Mouse (Mus musculus) liver, embryonic 16.5 days (tissue): ENCODE results near the gene Hdgf. TPM values are rescaled to one million over a fixed set of nuclear protein-coding genes. Genes with fewer than 3 reads are reported as not detected.
"Not testable (repeated sequence)": the region's sequence is repeated elsewhere in the genome, so short reads cannot be mapped to it uniquely, and the experiment has no call there.

Experiments
- ATAC-seq: fragments of 200-750 bp; cut with Nextera tagmentation; 2 replicates; pipeline ENCODE4 v1.8.0; 2017; ENCODE audit warnings: low read depth, mild to moderate bottlenecking, moderate number of reproducible peaks, moderate library complexity
- H3K27ac ChIP-seq: fragments of 300-500 bp; sonication (generic); 2 replicates; pipeline ENCODE4 v1.5.1; 2014; ENCODE audit warnings: mild to moderate bottlenecking, low read length
- H3K27me3 ChIP-seq: fragments of 300-500 bp; sonication (generic); 2 replicates; pipeline ENCODE4 v1.6.1; 2014; ENCODE audit warnings: low read depth, low read length, mixed read lengths; ENCODE audit not compliant: control insufficient read depth, insufficient read depth
- H3K36me3 ChIP-seq: fragments of 300-500 bp; sonication (generic); 2 replicates; pipeline ENCODE4 v1.6.1; 2014; ENCODE audit warnings: mild to moderate bottlenecking; ENCODE audit not compliant: control insufficient read depth, insufficient read depth
- H3K4me1 ChIP-seq: fragments of 300-500 bp; sonication (generic); 2 replicates; pipeline ENCODE4 v1.6.1; 2014; ENCODE audit warnings: low read depth, low read length, mixed read lengths; ENCODE audit not compliant: control insufficient read depth
- H3K4me2 ChIP-seq: fragments of 300-500 bp; sonication (generic); 2 replicates; pipeline ENCODE4 v1.6.1; 2014; ENCODE audit warnings: low read depth, low read length, mixed read lengths
- H3K4me3 ChIP-seq: fragments of 300-500 bp; sonication (generic); 2 replicates; pipeline ENCODE4 v1.5.1; 2014; ENCODE audit warnings: low read depth, mild to moderate bottlenecking, low read length
- H3K9ac ChIP-seq: fragments of 300-500 bp; sonication (generic); 2 replicates; pipeline ENCODE4 v1.6.1; 2014; ENCODE audit warnings: low read depth, low read length
- H3K9me3 ChIP-seq: fragments of 300-500 bp; sonication (generic); replicated peaks from 2 replicates; pipeline ENCODE4 v1.6.1; 2016; ENCODE audit warnings: low read length; ENCODE audit not compliant: control insufficient read depth
- WGBS: fragments of 180-500 bp; shearing (Covaris S2); extraction: QIAGEN DNeasy Blood & Tissue Kit; methylation state at CpG from one replicate; pipeline ENCODE4 v1.1.7; 2014; ENCODE audit not compliant: insufficient replicate concordance; 5-methylcytosine and 5-hydroxymethylcytosine counted together
- polyA plus RNA-seq: library from polyadenylated mRNA; unstranded; fragments of >200 nt; fragmentation: Nextera tagmentation; extraction: Ambion mirVana; gene quantifications from 2 replicates; pipeline ENCODE4 v1.2.1, GENCODE M21; 2015

The Hdgf gene
- polyA plus RNA-seq, 1 experiment from 2014 or later: 53.6 TPM

DNA sequence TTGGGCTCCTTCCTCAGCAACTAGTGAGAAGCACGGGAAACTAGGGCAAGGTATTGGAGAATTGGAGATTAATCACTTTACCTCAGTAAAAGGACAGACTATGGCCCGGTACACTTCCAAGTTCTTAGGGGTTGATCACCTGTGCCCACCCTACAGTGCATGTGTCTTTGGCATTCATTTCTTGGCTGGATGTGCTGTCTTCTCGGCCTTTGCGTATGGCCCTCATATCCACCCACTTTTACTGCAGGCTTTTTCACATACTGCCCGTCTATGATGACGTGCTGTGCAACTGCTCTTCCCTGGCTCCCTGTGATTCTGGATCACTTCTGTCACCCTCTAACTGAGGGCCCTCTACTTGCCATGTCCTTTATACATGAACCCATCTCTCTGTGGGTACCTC, 19.7 kb upstream of the Hdgf start:
- Histone ChIP-seq H3K27ac (peak overlapping the region; percentile 10; the same call in 1 of the 2 replicates), H3K9ac (peak overlapping the region; percentile 63)

GRCm38 (mm10) chr3:87887400-87887799, 18.7 kb upstream of the Hdgf start:
- not testable (repeated sequence) for H3K27ac ChIP-seq, H3K4me3 ChIP-seq, ATAC-seq, H3K9ac ChIP-seq, H3K9me3 ChIP-seq, H3K27me3 ChIP-seq, H3K36me3 ChIP-seq, H3K4me2 ChIP-seq
- H3K4me1 ChIP-seq: peaks cover 25% of the 10 kb centered on the region
- WGBS: 73% methylated on average over 4 of the region's 4 CpGs

More for the DNA sequence above, 19.7 kb upstream of the Hdgf start:
- WGBS: 73% methylated on average over 6 of the region's 6 CpGs
- no peak for ATAC-seq
- Histone ChIP-seq H3K4me2 (peak overlapping the region; percentile 62), H3K9me3 (no peaks in the 10 kb centered on the region), H3K36me3 (no peaks in the 10 kb centered on the region), H3K27me3 (no peaks in the 10 kb centered on the region), H3K4me3 (peak overlapping the region; percentile 99), H3K4me1 (peaks cover 25% of the 10 kb centered on the region)

- no peak for ATAC-seq
- Histone ChIP-seq H3K9ac (no peak overlapping the region), H3K27ac (no peak overlapping the region), H3K9me3 (no peaks in the 10 kb centered on the region), H3K27me3 (no peaks in the 10 kb centered on the region), H3K4me3 (no peak overlapping the region), H3K36me3 (no peaks in the 10 kb centered on the region), H3K4me2 (no peak overlapping the region), H3K4me1 (peaks cover 13% of the 10 kb centered on the region)
- 71% methylated on average over 3 of the region's 3 CpGs for WGBS
Measured at GRCm38 (mm10) chr3:87891481-87891880, 14.6 kb upstream of the Hdgf start.

GRCm38 (mm10) chr3:87893367-87893905, 12.7 kb upstream of the Hdgf start:
- 65% methylated on average over 3 of the region's 3 CpGs for WGBS

GRCm38 (mm10) chr3:87899266-87899665, 6.9 kb upstream of the Hdgf start:
- H3K36me3 ChIP-seq: no peaks in the 10 kb centered on the region
- H3K4me3 ChIP-seq: no peak overlapping the region
- ATAC-seq: no peak
- 67% methylated on average over 3 of the region's 3 CpGs for WGBS
- H3K9me3 ChIP-seq: no peaks in the 10 kb centered on the region
- no peak overlapping the region for H3K9ac ChIP-seq
- peaks cover 37% of the 10 kb centered on the region for H3K4me1 ChIP-seq
- H3K4me2 ChIP-seq: no peak overlapping the region
- H3K27me3 ChIP-seq: no peaks in the 10 kb centered on the region
- no peak overlapping the region; the same call in 1 of the 2 replicates for H3K27ac ChIP-seq

More at GRCm38 (mm10) chr3:87893367-87893905, 12.7 kb upstream of the Hdgf start:
- H3K4me2 ChIP-seq: no peak overlapping the region
- H3K27ac ChIP-seq: peak overlapping the region; percentile 24; the same call in 1 of the 2 replicates
- peaks cover 9% of the 10 kb centered on the region for H3K4me1 ChIP-seq
- ATAC-seq: peak; percentile 27; the same call in 1 of the 2 replicates
- no peaks in the 10 kb centered on the region for H3K27me3 ChIP-seq
- no peak overlapping the region for H3K4me3 ChIP-seq
- H3K36me3 ChIP-seq: no peaks in the 10 kb centered on the region
- no peak overlapping the region for H3K9ac ChIP-seq
- H3K9me3 ChIP-seq: no peaks in the 10 kb centered on the region

DNA sequence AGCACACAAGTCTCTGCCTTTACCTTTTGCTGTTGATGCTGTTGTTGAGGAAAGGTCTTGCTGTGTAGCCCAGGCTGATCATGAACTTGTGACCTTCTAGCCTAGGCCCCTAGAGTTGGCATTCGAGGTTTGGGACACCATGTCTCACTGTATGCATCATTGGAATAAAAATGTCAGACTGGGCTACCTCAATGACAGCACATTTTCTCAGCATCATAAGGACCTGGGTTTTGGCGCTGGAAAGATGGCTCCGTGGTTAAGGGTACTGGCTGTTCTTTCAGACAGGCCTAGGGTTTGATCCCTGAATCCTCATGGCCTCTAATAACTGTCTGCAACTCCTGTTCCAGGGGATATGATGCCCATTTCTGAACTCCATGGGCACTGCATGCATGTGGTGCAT, 6.3 kb upstream of the Hdgf start:
- Histone ChIP-seq H3K4me1 (peaks cover 38% of the 10 kb centered on the region), H3K4me2 (no peak overlapping the region), H3K4me3 (no peak overlapping the region), H3K27ac (peak overlapping the region; percentile 26; the same call in 1 of the 2 replicates), H3K36me3 (no peaks in the 10 kb centered on the region), H3K9ac (no peak overlapping the region), H3K27me3 (no peaks in the 10 kb centered on the region), H3K9me3 (no peaks in the 10 kb centered on the region)
- 86% methylated on average over 3 of the region's 3 CpGs for WGBS
- no peak for ATAC-seq

DNA sequence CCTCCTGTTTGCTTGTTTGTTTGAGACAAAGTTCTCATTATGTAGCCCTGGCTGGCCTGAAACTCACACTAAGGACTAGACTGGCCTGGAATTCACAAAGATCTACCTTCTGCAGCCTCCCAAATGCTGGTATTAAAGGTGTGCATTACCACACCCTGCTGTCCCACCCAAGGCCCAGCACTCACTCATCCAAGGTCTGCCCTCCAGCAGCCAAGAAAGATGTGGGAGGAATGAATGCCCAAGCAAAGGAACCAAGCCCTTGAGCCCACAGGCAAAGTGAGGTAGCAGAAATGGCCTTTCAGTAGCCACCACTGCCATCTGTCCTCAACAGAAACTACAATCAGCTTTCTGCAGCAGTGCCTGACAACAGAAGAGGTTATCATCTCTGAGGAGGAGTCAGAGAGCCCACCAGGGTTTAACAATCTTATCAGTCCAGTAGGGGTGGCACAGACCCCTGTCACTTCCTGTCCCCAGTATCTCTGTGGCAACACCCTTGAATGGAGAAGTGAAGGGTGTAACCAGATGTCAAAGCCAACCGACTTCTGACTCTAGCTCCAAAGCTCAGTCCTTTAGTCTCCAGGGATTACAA, 5.0 kb upstream of the Hdgf start:
- H3K9ac ChIP-seq: peak overlapping the region; percentile 46
- no peaks in the 10 kb centered on the region for H3K36me3 ChIP-seq
- no peaks in the 10 kb centered on the region for H3K27me3 ChIP-seq
- H3K27ac ChIP-seq: peak overlapping the region; percentile 91
- no peaks in the 10 kb centered on the region for H3K9me3 ChIP-seq
- 0% methylated on average over 1 of the region's 1 CpGs for WGBS
- ATAC-seq: peak; percentile 74
- peaks cover 46% of the 10 kb centered on the region for H3K4me1 ChIP-seq
- peak overlapping the region; percentile 69 for H3K4me2 ChIP-seq
- H3K4me3 ChIP-seq: peak overlapping the region; percentile 26

GRCm38 (mm10) chr3:87901959-87902358, 4.2 kb upstream of the Hdgf start:
- peaks cover 46% of the 10 kb centered on the region for H3K4me1 ChIP-seq
- not testable (repeated sequence) for H3K27me3 ChIP-seq, ATAC-seq, H3K36me3 ChIP-seq, H3K4me3 ChIP-seq, H3K9me3 ChIP-seq
- peak overlapping the region; percentile 46; the same call in 1 of the 2 replicates for H3K9ac ChIP-seq
- peak overlapping the region; percentile 69 for H3K4me2 ChIP-seq
- H3K27ac ChIP-seq: peak overlapping the region; percentile 91
- WGBS: 38% methylated on average over 6 of the region's 6 CpGs

DNA sequence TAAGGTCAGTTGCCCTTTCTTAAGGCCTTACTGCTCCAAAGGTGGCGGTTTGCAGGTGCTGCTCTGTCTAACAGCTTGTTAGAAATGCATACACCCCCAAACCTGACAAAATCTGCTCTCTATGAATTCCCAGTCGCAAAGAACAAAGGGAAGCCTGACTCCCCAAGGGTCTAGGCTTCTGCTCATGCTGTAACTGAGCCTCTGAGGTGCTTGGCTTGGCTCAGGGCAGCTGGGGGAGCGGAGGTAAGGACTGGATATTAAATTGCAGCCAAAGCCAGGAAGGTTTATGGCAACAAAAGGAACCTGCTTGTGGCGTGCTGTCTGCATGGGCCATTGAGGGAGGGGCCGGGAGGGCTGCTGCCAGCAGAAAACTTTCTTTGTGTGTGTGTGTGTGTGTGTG, 2.3 kb upstream of the Hdgf start:
- no peaks in the 10 kb centered on the region for H3K9me3 ChIP-seq
- 0 out of 2 replicates have a peak overlapping the region, but pooled peaks have one; percentile 1 for H3K9ac ChIP-seq
- H3K27ac ChIP-seq: peak overlapping the region; percentile 25; the same call in 1 of the 2 replicates
- H3K27me3 ChIP-seq: no peaks in the 10 kb centered on the region
- no peaks in the 10 kb centered on the region for H3K36me3 ChIP-seq
- no peak for ATAC-seq
- H3K4me2 ChIP-seq: no peak overlapping the region
- WGBS: 57% methylated on average over 5 of the region's 5 CpGs
- H3K4me3 ChIP-seq: no peak overlapping the region
- H3K4me1 ChIP-seq: peaks cover 57% of the 10 kb centered on the region
